Mouse (Mus musculus) left cerebral cortex, postnatal 14 days (tissue): ENCODE results near the gene Zfp536. TPM values are rescaled to one million over a fixed set of nuclear protein-coding genes. Genes with fewer than 3 reads are reported as not detected.

ENCODE experiments used
- DNase-seq, 2 experiments: peaks; one replicate each; pipeline ENCODE4 v3.0.0; 2021 to 2022; ENCODE audit warnings: low spot score in 2 of 2, mixed read lengths in 1 of 2
- intact Hi-C: fragments of 180-260 bp; cut with DNase I; formaldehyde crosslinking; loops from one replicate; pipeline ENCODE4 v1.15.1; 2025
- total RNA-seq, 2 experiments: library from RNA; stranded (reverse); gene quantifications; 2 replicates each; pipeline ENCODE4 v1.2.3; 2021

Zfp536 gene
- total RNA-seq, 2 experiments from 2014 or later: 28.7 to 30.0 TPM

DNA sequence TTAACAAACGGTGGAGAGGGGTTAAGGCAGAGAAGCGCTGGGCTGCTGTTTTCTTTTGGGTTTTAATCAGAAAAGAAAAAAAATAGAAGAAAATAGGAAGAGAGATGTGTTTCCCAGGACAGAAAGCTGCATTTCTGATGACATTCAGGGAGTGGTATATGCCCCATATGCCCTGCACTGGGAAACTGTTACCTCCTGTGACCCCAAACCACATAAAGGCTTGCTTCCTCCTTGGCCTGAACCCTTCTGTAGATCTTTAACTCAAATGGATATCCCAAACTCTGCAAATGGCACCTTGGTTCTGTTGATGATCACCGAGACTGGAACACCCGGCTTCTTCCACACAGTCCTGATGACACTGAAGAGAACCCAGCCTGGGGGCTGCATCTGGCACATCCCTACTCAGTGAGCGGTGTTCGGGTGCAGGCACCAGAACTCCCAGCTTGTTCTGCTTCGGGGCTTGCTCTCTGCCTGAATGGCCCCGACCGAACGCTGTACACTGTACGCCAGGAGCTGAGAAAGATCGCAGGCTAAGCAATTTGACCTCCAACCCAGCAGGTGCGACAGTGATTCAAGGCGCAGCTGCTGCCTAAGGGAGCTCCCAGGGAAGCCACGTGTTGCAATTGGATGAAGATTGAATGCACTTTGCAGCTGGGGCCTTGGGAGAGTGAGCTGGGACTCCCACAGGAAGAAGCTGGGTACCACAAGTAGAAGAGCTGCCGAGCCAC is 334.2 kb downstream of the Zfp536 start:
- DNase-seq: no peak
- intact Hi-C loops: no loop called here

- no peak for DNase-seq
- intact Hi-C loops: no loop called here
Measured at GRCm38 (mm10) chr7:37437887-37438286, 335.6 kb downstream of the Zfp536 start.

- intact Hi-C loops: no loop called here
- no peak for DNase-seq
Measured at GRCm38 (mm10) chr7:37433156-37433555, 340.3 kb downstream of the Zfp536 start.

- intact Hi-C loops: no loop called here
- DNase-seq: no peak
Measured at GRCm38 (mm10) chr7:37431471-37431870, 342.0 kb downstream of the Zfp536 start.

GRCm38 (mm10) chr7:37426061-37426460 is 347.4 kb downstream of the Zfp536 start:
- intact Hi-C loops: no loop called here
- DNase-seq: no peak

DNA sequence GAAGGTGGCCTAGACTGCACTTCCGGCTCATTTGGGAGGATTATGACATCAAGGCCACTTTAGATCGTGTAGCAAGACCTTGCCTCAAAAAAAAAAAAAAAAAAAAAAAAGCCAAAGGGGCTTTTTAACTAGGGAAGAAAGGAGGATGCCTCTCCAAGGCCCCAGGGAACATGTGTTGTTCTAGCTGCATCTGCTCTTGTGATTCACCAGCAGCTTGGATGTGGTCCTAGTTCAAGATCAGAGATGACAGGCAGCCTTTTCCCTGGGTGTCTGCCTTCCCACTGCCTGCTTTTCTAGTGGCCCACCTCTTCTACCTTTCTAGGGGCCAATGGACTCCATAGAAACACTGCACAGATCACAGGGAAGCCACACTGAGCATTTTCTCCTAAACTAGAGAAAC is 350.5 kb downstream of the Zfp536 start:
- no peak for DNase-seq
- intact Hi-C loops: no loop called here

Other genes with a start within 250 kb of the Zfp536 start
- 10 to 100 TPM; 51.1 to 55.4 TPM for gene Uri1, start 249.9 kb upstream of the Zfp536 start, total RNA-seq